Mouse (Mus musculus) retina, postnatal 1 day (tissue): ENCODE data around the gene Tm4sf4.

ENCODE experiments used
- DNase-seq: peaks from one replicate; pipeline ENCODE4 v3.0.0-alpha.2; 2012

Tm4sf4 gene

DNA sequence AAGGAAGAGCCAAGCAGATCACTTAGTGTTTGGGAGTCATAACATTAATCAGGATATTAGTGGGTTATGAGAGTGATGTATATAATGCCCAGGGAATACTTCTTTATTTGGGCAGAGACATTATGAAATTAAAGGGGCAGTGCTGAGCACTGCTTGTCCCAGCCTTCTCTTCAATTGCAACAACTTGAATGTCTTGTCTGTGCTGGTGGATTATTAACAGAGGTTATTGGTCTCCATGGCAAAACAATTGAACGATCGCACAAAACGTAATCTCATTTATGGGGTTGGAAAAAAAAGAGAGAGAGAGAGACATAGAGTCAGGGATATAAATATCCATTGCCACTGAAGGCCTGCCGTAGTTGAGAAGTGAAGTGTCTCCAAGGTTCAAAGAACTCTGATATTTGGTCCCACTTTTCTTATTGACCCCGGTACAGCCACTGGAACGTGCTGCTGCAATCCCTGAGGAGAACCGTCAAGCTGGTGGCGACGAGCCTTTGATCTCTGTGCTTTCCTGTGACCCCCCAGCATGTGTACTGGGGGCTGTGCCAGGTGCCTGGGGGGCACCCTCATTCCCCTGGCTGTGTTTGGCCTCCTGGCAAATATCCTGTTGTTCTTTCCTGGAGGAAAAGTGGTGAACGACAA, at the start of gene Tm4sf4:
Gene Tm4sf4 (plus strand): TSS at position 226 of the 642 bp plus-strand sequence.
- DNase-seq = no peak

DNA sequence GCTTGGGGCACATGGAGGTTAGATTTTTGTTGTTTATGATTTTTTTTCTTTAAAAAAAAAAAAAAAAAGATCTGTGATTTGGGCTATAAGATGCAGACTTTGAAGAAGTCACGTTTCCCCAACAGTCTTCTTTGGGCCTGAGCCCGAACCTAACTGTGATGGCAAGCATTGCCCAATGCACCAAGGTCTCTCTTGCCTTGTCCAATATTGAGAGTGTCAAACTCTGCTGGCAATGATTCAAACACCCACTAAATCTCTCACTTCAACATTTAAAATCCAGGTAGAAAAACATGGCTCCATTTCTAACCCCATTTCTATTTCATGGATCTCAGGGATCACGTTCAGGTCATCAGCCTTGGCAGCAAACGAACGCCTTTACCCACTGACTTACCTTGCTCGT, 38.7 kb upstream of the Tm4sf4 start:
- no peak for DNase-seq

DNA sequence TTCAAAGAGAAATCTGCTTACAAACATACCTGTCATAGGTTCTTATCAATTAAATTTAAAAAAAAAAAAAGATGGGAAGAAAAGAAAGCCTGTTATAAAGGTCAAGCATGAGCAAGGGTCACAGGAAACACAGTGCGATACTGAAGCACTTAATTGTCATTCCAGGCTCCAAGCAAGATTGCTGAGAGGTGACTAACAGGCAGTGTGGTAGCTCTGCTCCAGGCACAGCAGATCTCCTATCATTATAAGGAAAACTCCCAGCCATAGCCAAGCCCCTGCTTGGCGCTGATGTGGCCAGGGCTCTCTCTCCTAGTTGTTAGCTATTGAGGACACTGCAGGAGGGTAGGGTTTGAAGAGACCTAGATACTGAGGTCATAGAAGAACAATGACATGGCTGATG, 38.2 kb upstream of the Tm4sf4 start:
- no peak for DNase-seq

DNA sequence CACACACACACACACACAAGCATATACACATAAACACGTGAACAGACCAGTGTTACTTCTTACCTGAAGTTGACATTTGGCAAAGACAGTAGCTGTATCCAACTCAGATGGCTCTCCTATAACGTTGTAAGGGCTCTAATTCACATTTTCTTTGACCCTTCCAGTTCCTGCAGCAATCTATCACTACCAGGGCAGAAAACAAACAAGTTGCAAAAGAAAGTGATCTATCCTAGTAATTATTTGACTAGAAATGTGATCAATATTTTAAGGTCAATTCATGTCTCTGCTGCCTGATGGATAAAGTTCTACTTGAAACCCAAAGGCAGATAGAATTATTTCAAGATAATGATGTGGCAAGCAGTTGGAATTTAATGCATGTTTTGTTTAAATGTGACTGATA, 37.5 kb upstream of the Tm4sf4 start:
- no peak for DNase-seq

DNA sequence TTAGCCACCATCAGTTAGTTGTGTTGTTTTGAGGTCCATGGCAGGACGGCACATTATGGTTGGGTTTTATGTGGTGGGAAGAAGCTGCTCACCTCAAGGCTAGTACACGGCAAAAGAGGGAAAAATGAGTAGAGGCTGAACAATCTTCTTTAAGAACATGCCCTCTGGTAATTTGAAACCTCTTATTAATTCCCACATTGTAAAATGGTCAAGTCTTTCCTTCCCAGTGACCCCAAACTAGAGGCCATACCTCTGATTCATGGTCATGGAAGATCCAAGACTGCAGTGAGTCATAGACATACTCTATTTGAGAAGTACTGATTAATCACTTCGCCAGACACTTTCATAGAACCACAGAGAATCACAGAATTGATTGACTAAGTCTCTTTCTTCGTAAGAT, 13.6 kb upstream of the Tm4sf4 start:
- DNase-seq = no peak

DNA sequence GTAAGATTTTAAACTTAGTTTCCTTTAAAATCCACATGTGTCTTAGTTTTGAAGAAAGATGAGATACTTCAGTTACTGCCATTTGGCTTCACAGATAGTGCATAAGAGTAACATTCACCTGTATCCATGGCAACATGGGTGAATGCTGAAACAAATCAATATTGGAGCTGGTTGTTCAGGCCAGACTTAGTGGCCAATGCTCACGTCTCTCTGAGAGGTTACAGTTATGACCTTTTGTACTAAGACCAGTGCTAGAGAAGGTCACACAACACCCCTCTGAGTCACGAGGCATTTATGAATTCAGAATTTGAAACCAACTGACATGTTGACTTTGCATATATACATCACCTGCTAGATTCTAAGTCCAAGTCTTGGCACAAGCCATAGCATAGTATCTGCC, 4.9 kb upstream of the Tm4sf4 start:
- DNase-seq = no peak

DNA sequence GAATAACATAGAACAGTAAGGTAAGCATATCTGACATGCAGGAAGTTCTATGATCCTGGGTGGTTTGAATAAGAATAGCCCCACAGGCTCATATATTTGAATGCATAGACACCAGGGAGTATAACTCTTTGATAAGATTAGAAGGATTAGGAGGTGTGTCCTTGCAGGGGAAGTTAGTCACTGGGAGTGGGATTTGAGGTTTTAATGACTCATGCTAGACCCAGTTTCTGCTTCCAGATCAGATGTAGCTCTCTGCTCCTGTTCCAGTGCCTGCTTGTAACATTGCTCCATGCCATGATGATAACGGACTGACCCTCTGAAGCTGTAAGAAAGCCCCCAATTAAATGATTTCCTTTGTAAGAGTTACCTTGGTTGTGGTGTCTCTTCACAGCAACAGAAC, 4.5 kb upstream of the Tm4sf4 start:
- DNase-seq = no peak

DNA sequence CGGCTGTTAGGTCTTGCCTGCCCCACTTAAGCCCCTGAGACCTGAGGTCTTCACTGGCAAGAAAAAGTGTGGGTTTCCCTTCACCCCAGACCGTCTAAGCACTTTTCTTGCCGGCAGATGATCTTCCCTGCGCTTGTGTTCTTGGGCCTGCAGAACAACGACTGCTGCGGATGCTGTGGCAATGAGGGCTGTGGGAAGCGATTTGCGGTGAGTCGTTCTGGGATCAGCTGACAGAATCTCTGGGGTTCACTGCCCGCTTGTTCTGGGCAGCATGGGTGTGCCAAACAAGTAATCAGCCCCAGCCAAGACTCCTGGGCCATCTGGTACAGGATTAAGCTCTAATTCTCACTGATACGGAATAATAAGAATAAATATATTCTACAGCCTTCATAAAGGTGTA, 1.2 kb downstream of the Tm4sf4 start:
- no peak for DNase-seq

DNA sequence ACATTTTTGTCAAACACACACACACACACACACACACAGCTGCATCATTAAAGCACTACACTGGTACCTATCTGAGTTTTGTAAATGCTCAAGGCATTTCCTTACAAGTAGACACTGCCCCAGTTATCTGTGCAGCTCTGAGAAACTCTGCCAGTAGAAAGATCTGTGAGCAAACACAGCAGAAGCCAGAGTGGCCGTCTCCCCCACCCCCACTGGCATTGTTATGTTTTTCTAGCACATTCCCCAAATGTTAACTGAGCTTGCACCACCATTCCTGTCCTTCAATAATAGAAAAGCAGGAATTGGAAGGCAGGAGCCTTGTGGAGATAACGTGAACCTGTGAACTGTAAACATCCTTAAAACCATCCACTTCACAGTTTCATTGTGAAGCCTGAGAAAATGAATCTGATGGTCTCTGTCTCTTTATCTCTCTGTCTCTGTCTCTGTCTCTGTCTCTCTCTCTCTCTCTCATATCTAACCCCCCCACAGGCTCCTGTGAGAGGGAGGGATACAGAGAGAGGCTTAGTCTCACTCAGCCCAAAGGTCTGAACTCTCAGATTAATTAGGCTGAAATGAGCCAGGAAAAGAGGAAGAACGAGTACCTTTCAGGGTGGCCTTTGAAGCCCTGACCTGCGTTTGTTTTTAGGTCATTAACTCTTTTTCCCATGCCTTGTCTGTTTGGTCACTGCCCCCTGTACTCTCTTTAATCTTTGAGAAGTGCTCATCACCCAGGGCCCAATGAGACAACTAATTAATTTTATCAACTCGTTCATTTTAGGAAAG, 3.8 kb downstream of the Tm4sf4 start:
- no peak for DNase-seq

DNA sequence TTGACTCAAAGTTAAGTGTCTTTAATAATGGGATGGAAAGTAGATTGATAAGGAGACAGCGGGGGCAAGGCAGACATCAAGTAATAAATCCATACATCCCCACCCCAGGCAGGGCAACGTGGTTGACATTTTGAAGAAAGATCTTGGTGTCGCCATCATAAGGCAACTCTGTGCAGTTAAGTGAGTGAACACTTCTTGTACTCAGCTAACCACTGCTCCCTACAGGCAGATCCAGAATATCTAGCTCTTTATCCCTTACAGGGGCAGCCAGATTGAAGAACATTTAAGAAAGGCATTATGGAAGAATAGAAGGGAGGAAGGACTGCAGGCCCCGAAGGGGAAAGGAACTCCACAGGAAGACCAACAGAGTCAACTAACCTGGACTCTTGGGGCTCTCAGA, 4.4 kb downstream of the Tm4sf4 start:
- no peak for DNase-seq

DNA sequence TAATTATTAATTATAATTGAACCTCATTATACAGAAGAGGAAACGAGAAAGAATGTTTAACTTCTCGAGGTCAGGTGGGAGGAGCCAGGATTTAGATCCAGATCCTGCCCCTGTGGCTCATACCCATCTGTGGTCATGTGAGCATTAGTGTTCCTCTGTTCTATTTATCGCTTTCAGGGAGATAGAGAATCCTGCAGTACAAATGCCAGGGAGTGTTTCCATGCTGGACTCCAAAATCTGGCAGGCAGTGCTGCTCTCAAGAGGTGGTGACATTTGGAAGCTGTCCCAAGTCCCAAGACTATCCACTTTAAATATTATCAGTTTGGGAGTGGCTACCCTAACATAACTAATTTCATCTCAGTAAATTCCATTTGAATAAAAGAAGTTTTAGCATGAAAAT, 6.6 kb downstream of the Tm4sf4 start:
- no peak for DNase-seq

DNA sequence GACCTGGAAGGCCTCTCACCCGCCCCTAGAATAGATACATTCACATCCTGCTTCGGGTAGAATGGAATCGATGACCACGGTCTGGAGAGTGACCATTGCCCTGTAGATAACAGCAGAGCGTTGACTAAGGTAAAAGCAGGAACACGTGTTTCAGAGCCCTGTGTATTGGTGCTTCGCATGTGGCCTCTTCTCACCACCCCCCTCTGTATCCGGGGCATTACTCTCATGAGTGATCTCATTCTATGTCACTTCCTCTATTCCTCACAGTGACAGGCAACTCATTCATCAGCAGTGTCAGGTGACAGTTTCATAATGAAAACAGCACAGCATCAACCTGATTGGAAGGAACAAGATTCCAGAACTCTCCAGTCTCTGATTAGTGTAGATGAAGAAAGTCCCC, 10.2 kb downstream of the Tm4sf4 start:
- DNase-seq = peak; percentile 14

DNA sequence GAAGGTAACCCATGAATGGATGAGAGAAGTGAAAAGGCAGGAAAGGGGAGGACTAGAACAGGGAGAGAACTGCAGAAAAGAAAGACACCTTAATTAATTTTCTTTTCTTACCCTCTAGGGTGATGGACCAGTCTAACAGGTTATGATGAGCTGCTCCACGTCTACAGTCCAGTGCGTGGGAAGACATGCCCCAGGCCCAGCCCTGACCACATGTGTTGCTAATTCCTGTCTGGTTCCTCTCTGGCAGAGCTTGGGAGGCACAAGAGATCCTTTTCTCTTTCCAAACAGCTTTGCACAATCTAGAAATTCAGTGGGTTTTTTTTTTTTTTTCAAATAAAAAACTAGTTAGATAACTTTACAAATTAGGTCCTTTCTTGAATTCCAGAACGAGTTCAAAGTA, 15.8 kb downstream of the Tm4sf4 start:
- DNase-seq = no peak

DNA sequence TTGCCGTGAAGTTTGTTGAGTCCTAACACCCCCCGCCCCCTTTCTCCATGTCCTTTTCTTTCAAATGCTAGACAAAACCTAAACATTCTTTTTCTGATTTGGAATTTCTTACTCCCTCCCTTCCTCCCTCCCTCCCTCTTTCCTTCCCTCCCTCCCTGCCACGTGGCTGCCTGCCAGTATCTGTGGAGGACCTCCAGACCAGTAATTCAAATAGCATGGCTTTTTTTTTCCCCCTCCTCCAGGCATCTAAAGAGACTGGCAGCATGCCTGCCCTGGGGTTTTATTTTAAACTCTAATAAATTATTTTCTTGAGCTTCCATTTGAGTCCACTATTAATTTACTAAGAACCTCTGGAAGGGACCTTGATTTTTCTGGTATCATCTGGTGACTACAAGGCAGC, 20.6 kb downstream of the Tm4sf4 start:
- no peak for DNase-seq

DNA sequence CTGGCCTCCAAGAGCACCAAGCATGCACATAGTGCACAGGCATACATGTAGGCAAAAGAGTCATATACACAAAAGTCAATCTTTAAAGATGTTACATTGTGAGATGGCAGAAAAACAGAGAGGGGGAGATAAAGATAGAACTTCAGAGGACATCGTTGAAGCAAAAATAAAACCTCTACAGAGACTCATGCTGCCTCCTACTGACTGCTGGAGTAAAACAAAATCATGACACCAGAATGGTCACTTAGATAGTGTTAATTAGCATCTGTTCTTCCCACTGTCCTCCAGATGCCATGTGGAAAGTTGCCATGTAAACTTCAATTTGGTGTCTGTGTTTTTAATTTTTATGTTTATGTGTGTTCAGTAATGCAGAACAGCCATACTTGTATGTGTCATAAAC, 22.8 kb downstream of the Tm4sf4 start:
- no peak for DNase-seq

DNA sequence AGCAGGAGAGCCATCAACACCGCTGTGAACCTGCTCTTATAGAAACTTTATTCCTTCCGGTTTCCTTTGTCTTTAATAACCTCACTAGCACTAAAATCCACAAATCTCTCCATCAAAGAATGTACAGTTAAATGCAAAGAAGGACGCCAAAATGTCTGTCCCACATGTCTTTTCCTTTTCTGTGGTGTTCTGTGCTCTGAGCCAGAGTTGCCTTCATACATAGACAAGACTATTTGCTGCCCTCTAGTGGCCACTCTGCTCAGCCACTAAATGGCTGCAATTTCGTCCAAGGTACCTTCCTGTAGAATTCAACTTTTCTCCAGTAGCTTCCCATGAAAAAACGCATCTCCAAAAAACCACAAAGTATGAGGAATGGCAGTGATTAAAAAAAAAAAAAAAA, 23.3 kb downstream of the Tm4sf4 start:
- DNase-seq = peak; percentile 80

DNA sequence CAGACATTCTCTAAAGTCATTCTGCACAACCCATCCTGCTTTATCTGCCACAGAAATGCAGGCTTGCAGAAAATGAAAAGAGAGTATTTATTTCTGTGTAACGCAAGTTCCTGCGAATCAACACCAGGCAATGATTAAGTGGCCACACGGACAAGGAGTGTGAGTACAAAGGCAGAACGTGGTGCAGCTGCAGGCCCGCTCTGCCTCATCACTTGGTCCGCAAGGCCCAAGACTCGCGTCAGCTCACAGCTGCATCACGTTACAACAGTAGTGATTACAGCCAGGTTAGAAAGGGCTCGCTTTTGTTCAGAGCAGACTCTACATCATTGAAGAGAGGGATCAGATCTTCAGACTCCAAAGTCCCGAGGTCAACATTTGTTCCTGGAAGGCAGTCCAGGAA, 33.5 kb downstream of the Tm4sf4 start:
- DNase-seq = no peak

DNA sequence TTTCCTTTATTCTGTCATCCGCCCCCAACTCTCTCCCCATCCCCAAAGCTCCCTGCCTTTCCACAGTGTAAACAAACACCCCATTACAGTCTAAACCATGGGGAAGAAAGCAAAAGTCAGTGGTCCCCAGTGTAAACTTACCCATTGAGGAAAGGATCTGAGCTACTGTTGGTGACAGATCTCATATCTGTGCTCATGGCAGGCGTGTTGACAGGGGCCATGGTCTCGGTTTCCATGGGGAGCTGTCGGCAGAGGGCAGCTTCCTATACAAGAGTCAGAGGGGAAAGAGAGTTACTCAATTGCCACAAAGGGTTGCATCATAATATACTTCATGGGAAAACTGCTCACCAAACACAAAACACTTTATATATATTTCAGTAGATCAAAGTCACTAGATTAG, 38.2 kb downstream of the Tm4sf4 start:
- no peak for DNase-seq

DNA sequence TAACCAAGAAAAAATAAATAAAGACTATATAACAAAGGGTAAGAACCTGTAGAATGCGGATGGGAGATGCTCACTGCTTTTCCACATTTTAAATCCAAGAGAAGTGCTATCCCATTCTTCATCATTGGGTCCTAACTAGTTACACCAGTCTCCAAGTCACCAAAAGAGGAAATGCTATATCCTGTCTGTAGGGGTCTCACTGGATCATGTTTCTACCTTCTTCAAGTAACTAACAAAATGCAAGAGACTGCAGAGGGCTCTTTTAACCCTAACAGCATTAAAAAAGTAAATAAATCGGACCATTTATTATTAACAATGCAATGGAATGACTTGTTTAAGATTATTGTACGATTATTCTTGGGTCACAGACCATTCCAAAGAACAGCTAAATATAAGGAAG, 41.2 kb downstream of the Tm4sf4 start:
- DNase-seq = peak; percentile 35

DNA sequence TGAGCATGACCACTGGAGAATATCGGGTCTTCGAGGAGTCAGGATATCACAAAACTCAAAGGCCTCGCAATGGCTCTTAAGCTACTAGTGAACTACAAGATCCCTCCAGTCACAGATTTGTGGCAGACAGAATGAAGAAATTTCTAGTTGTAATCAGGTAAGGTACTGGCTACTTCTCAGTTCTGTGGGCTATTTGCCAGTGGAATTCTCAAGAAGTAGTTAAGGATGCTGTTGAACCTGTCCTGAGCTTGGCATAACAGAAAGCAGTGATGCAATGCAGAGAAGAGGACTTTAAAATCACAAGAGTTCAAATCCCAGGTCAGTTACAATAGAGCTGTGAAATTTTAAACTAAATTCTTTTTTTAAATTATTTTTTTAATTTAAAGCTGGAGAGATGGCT, 44.2 kb downstream of the Tm4sf4 start:
- no peak for DNase-seq

DNA sequence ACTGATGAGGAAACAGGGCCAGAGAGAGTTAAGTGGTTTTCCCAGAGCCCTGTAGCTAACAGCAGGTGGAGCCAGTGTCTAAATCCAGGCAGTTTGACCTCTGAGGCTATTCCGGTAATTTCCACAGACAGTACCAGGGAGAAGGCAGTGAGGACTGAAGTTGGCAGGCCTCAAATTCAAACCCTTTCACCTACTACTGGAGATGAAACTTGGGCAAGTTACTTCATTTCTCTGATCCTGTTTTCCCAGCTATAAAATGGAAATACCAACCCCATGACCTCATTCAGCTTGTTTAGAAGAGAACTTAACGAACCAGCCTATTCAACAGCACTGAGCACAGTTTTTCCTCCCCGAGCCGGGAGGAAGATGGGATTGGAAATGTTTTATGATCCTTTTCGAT, 45.2 kb downstream of the Tm4sf4 start:
- DNase-seq = peak; percentile 76

DNA sequence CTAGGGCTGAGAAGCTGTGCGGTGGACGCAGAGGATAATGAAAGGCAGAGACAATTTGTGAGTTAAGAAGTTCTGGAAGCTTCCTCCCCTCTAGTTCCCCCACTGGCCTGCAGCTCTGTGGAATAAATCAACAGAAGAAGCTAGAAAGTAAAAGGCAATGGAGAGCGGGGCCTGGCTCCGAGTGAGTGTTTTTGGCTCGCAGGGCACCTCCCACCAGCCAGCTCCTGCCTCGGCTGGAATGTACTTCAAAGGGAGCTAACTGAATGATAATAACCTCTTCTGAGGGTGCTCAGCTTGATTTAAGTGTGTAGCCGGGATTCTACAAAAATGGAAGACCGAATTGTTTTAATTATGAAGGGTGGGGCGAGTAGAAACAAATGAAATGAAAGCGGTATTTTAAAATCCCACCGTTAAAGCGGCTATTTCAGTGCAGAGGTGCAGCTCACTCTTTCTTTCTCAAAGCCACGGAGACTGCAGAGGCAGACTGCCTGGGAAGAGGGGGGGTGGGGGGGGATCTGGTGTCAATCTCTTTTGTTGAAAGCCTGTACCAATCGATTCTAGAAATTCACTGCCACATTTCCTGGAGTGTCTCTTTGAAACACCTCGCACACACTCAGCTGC, 46.0 kb downstream of the Tm4sf4 start:
- peak; percentile 34 for DNase-seq

DNA sequence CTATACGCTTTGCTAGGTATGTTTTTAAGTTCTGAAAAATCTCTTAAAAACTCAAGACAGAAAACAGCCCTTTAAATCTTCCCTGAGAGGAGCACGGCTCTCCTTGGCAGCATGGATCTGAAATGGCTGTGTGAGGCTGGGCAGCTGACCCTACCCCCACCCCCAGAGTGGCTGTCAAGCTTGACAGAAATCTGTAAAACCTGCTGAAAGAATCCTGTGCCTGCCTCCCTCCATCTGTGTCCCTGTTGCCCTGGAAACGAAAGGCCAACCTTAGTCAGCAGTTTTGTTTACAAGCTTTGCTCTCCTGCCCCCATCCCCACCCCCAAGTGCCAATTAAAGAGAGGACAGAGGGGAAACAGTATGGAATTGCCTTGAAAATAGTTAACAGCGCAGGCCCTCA, 47.3 kb downstream of the Tm4sf4 start:
- DNase-seq = peak; percentile 77

DNA sequence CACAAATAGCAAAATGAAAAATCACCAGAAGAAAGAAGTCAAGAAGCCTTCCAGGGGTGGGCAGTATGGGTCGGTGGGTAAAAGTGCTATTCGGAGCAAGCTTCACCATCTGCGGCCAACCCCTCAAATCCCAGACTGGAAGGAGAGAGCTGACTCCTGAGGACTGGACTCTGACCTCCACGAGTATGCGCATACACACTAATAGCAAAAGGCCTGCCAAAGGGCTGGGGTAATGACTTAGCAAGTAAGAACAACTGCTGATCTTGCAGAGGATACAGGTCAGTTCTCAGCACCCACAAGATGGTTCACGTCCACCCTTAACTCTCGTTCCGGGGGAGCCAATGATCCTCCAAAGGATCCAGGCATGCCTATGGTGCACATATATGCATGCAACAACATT, 49.3 kb downstream of the Tm4sf4 start:
- no peak for DNase-seq

DNA sequence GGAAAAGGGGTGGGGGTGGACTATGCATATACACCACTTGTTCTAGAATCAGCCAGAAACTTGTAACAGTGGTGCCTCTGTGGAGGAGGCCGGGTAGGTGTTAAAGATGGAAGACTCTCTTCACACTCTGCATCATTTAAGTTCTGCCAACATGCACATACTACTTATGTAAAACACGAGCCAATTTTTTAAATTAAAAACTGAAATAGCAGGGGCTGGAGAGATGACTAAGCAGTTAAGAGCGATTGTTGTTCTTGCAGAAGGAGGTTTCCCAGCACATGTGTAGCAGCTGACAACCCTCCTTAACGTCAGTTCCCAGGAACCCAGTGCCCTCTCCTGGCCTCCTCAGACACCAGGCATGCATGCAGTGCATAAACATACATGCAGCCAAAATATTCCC, 55.5 kb downstream of the Tm4sf4 start:
- DNase-seq = no peak
